Mouse (Mus musculus) myocyte (in vitro differentiated cells): ENCODE data around the gene Rif1.

Source experiments
- CEBPB ChIP-seq: IDR thresholded peaks from 2 replicates; pipeline ENCODE4 v1.6.1; 2011; ENCODE audit warnings: mild to moderate bottlenecking, moderate library complexity; ENCODE audit not compliant: poor library complexity, insufficient read depth, severe bottlenecking
- MAX ChIP-seq: IDR thresholded peaks from one replicate; pipeline ENCODE4 v1.6.1; 2011; ENCODE audit warnings: low read depth, mild to moderate bottlenecking, control low read depth
- MYOD1 ChIP-seq, 3 experiments: IDR thresholded peaks; one replicate each; pipeline ENCODE4 v1.6.1; 2011; ENCODE audit warnings: control low read depth in 2 of 3, low read depth in 2 of 3, mild to moderate bottlenecking in 2 of 3, moderate library complexity in 1 of 3; ENCODE audit not compliant: insufficient read length in 2 of 3, control insufficient read depth in 1 of 3
- MYOG ChIP-seq, 3 experiments: IDR thresholded peaks; one replicate each; pipeline ENCODE4 v1.6.1; 2011; ENCODE audit warnings: control low read depth in 2 of 3, low read depth in 2 of 3, mild to moderate bottlenecking in 2 of 3; ENCODE audit not compliant: insufficient read length in 2 of 3, control insufficient read depth in 1 of 3, insufficient read depth in 1 of 3
- POLR2A ChIP-seq: IDR thresholded peaks from one replicate; pipeline ENCODE4 v1.6.1; 2011; ENCODE audit warnings: low read depth, mild to moderate bottlenecking, control low read depth, moderate library complexity; ENCODE audit not compliant: insufficient read length
- POLR2AphosphoS2 ChIP-seq: IDR thresholded peaks from one replicate; pipeline ENCODE4 v1.6.1; 2011; ENCODE audit warnings: low read depth, control low read depth; ENCODE audit not compliant: insufficient read length
- REST ChIP-seq: IDR thresholded peaks from one replicate; pipeline ENCODE4 v1.6.1; 2011; ENCODE audit warnings: mild to moderate bottlenecking, control low read depth, moderate library complexity; ENCODE audit not compliant: insufficient read depth, insufficient read length
- TCF12 ChIP-seq: IDR thresholded peaks from one replicate; pipeline ENCODE4 v1.6.1; 2011; ENCODE audit warnings: mild to moderate bottlenecking, control low read depth; ENCODE audit not compliant: poor library complexity, insufficient read depth, severe bottlenecking
- TCF3 ChIP-seq: IDR thresholded peaks from one replicate; pipeline ENCODE4 v1.6.1; 2011; ENCODE audit warnings: low read depth, control low read depth; ENCODE audit not compliant: insufficient read length
- USF1 ChIP-seq: IDR thresholded peaks from one replicate; pipeline ENCODE4 v1.6.1; 2011; ENCODE audit warnings: low read depth, mild to moderate bottlenecking, control low read depth, moderate library complexity

GRCm38 (mm10) chr2:52043485-52043884, 29.1 kb upstream of the Rif1 start:
- no peak for TF ChIP-seq USF1
- TF ChIP-seq POLR2A: no peak
- TF ChIP-seq MYOD1 (IDR thresholded peaks at IDR 0.05; ENCODE audit: control insufficient read depth in 1 of 3, insufficient read length in 2 of 3, low read depth in 2 of 3): no peak
- TF ChIP-seq TCF12: no peak
- TF ChIP-seq POLR2AphosphoS2: no peak
- TF ChIP-seq CEBPB: no peak
- TF ChIP-seq MYOG (IDR thresholded peaks at IDR 0.05; ENCODE audit: control insufficient read depth in 1 of 3, insufficient read depth in 1 of 3, insufficient read length in 2 of 3, low read depth in 2 of 3): no peak
- TF ChIP-seq MAX: no peak
- no peak for TF ChIP-seq REST
- no peak for TF ChIP-seq TCF3
